Mouse (Mus musculus): ENCODE measurements at regions not wholly inside any gene's neighbourhood (a gene's known extent, or its start where the extent isn't known, plus 50 kb on each side); places are given as distances from the start of the nearest gene placed in this dataset.

DNA sequence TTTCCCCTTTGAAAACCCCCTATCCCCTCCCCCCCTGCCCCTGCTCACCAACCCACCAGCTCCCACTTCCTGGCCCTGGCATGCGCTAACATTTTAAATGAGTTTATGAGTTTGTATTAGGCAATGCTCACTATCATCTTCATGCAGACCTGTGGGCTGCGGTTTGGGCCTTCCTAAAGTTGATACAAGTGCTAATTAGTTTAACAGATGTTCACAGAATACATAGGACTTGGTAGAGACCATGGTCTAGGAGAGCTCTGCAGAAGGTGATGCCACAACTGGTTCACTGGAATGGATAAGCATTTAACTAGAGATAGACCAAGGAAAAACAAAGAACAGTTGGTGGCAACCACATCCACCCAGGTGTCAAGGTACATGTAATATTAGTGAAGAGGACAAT lies 324.1 kb upstream of the Sox11 start:
- TF ChIP-seq CTCF (conservative IDR thresholded peaks at IDR 0.05; ENCODE audit: insufficient read depth, insufficient read length, low read depth, low read length) (no peak), POLR2A (IDR thresholded peaks at IDR 0.05; ENCODE audit: low read depth, low read length) (no peak)
